Mouse (Mus musculus) liver, adult 2 months (tissue): ENCODE measurements around the gene Mrpl37.

Experiments
- CTCF ChIP-seq: fragments of 200-500 bp; IDR thresholded peaks from 2 replicates; pipeline ENCODE4 v1.5.1; 2011; ENCODE audit warnings: low read depth, low read length, control low read depth
- POLR2A ChIP-seq: fragments of 200-500 bp; IDR thresholded peaks from 2 replicates; pipeline ENCODE4 v1.6.1; 2011; ENCODE audit warnings: low read length, control low read depth; ENCODE audit not compliant: insufficient read depth; ENCODE audit errors: extremely low read depth

GRCm38 (mm10) chr4:107097871-107098270, 31.2 kb upstream of the Mrpl37 start:
- TF ChIP-seq POLR2A: no peak
- no peak for TF ChIP-seq CTCF
